Mouse (Mus musculus) cerebellum, adult (tissue): Measurements from ENCODE around the gene Rsc1a1.

ENCODE experiments used
- ATAC-seq: cut with Nextera tagmentation; 2 replicates; pipeline ENCODE4 v1.9.2; 2017; ENCODE audit warnings: mild to moderate bottlenecking, moderate library complexity, mixed read lengths; ENCODE audit not compliant: insufficient number of reproducible peaks, low FRiP score, low TSS enrichment

Gene Rsc1a1

GRCm38 (mm10) chr4:141656932-141657331 is 28.5 kb downstream of the Rsc1a1 start:
- ATAC-seq, result no peak

GRCm38 (mm10) chr4:141655908-141656608 is 29.3 kb downstream of the Rsc1a1 start:
- peak; percentile 18; the same call in 1 of the 2 replicates for ATAC-seq

GRCm38 (mm10) chr4:141654509-141654908 is 30.9 kb downstream of the Rsc1a1 start:
- ATAC-seq, result no peak

GRCm38 (mm10) chr4:141653813-141654212 is 31.6 kb downstream of the Rsc1a1 start:
- no peak for ATAC-seq

GRCm38 (mm10) chr4:141653044-141653443 is 32.4 kb downstream of the Rsc1a1 start:
- no peak for ATAC-seq

- ATAC-seq, result no peak
Observed at GRCm38 (mm10) chr4:141651944-141652343, 33.5 kb downstream of the Rsc1a1 start.

GRCm38 (mm10) chr4:141651286-141651685 is 34.1 kb downstream of the Rsc1a1 start:
- ATAC-seq, result no peak

GRCm38 (mm10) chr4:141649244-141649643 is 36.2 kb downstream of the Rsc1a1 start:
- no peak for ATAC-seq

GRCm38 (mm10) chr4:141648262-141648661 is 37.1 kb downstream of the Rsc1a1 start:
- ATAC-seq, result no peak

- no peak for ATAC-seq
Observed at GRCm38 (mm10) chr4:141647187-141647586, 38.2 kb downstream of the Rsc1a1 start.

- ATAC-seq, result no peak
Observed at GRCm38 (mm10) chr4:141645988-141646387, 39.4 kb downstream of the Rsc1a1 start.

GRCm38 (mm10) chr4:141643118-141643855 is 42.1 kb downstream of the Rsc1a1 start:
- ATAC-seq, result peak; percentile 56; the same call in 1 of the 2 replicates

- ATAC-seq, result no peak
Observed at GRCm38 (mm10) chr4:141641961-141642811, 43.2 kb downstream of the Rsc1a1 start.

GRCm38 (mm10) chr4:141641353-141641771 is 44.0 kb downstream of the Rsc1a1 start:
- ATAC-seq, result no peak

GRCm38 (mm10) chr4:141639474-141639873 is 45.9 kb downstream of the Rsc1a1 start:
- no peak for ATAC-seq

- ATAC-seq, result no peak
Observed at GRCm38 (mm10) chr4:141636693-141637092, 48.7 kb downstream of the Rsc1a1 start.

GRCm38 (mm10) chr4:141635991-141636390 is 49.4 kb downstream of the Rsc1a1 start:
- ATAC-seq, result no peak
